ENCODE assay signal across 9 mouse cellular contexts in the genomic region with DNA sequence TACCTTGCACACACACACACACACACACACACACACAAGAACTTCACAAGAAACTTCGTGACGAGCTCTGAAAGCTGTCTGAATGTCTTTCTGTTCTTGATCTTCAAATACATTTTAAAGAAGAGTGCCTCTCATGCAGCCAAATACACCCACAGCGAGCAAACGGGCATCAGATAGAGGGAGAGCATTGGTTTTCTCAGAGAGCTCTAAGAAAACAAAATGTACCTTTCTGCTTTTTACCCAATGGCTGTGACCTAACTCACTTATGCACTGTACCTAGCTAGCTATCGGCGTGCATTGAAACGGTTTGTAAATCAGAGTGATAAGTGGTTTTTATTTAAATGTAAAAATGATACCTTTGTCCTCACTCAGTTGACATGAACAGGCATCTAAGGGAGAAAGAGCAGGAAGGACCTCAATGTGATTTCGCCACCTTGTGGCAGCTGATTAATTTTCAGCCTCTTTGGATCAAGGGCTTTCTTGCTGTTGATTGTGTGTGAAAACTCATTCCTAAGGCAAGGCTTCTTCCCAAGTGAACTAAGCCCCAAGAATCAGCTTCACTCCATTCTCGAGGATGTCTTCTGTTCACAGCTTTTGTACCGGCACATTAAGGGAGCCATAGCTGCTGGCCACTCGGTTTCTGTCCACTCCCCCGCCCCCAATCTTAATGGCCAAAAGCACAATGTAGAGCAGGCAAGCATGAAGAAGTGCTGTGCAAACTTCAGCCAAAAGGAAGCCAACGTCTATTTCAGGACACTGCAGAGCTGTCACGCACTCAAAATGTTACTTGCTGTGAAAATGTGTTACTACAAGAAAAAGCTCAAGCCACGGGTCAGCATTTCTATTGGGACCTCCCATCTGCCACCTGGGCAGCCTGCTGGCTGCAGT.
DNase-seq lines count a peak whose midpoint lies in the region; ATAC-seq lines count a peak whose summit lies in the region.
"Had no signal": no experiment of that assay in that cellular context is flagged by ENCODE, and none has a peak within 500 bp of the region (broad histone marks: within the 10 kb centered on the region; RNA-seq: fewer than 3 reads in every experiment).

No protein-coding gene starts in this region.

- H3K27me3 ChIP-seq in forebrain, embryonic 15.5 days: no peaks in the 10 kb centered on the region
- no peaks in the 10 kb centered on the region for H3K27me3 ChIP-seq in hindbrain, embryonic 16.5 days (replicated peaks; ENCODE audit: control insufficient read depth, insufficient read depth, low read length)
- H3K27me3 ChIP-seq: embryonic facial prominence, embryonic 12.5 days had no signal

- peak; percentile 78 for DNase-seq in Muller cell, postnatal 12 days (ENCODE audit: inconsistent ontology term)
- peak; percentile 52 to 75 for DNase-seq in layer of hippocampus, postnatal 36 days
- peak; percentile 29 for DNase-seq in lung, postnatal 25 days (ENCODE audit: low spot score)
- peak; percentile 51 to 56 for DNase-seq in right cerebral cortex, postnatal 36 days (ENCODE audit: low spot score in 2 of 2)

- peaks cover 10% of the 10 kb centered on the region for H3K4me1 ChIP-seq in forebrain, embryonic 15.5 days
- no peaks in the 10 kb centered on the region; the same call in 1 of the 2 replicates for H3K4me1 ChIP-seq in hindbrain, embryonic 16.5 days (ENCODE audit: control insufficient read depth, insufficient read depth, low read depth, low read length)
- H3K4me1 ChIP-seq: embryonic facial prominence, embryonic 12.5 days had no signal

- no peak overlapping the region for H3K4me3 ChIP-seq in forebrain, embryonic 15.5 days
- no peak overlapping the region for H3K4me3 ChIP-seq in hindbrain, embryonic 16.5 days (ENCODE audit: low read length)
- H3K4me3 ChIP-seq: embryonic facial prominence, embryonic 12.5 days had no signal

- ATAC-seq in cerebellum, adult (ENCODE audit: insufficient number of reproducible peaks, low FRiP score, low TSS enrichment): peak; percentile 87
- ATAC-seq in forebrain, embryonic 15.5 days (replicated peaks): peak; percentile 86
- peak; percentile 84 for ATAC-seq in hindbrain, embryonic 16.5 days
- no peak for ATAC-seq in granulocyte monocyte progenitor cell, adult 5-6 weeks (replicated peaks; ENCODE audit: poor library complexity, severe bottlenecking)

- H3K9ac ChIP-seq in forebrain, embryonic 15.5 days (replicated peaks): no peak overlapping the region
- no peak overlapping the region for H3K9ac ChIP-seq in hindbrain, embryonic 16.5 days (ENCODE audit: low read depth, low read length)
- H3K9ac ChIP-seq: embryonic facial prominence, embryonic 12.5 days had no signal

- no peaks in the 10 kb centered on the region for H3K9me3 ChIP-seq in forebrain, embryonic 15.5 days
- H3K9me3 ChIP-seq in hindbrain, embryonic 16.5 days (ENCODE audit: control insufficient read depth, low read length): no peaks in the 10 kb centered on the region
- H3K9me3 ChIP-seq: embryonic facial prominence, embryonic 12.5 days had no signal

- no peaks in the 10 kb centered on the region for H3K36me3 ChIP-seq in forebrain, embryonic 15.5 days
- no peaks in the 10 kb centered on the region for H3K36me3 ChIP-seq in hindbrain, embryonic 16.5 days (ENCODE audit: control insufficient read depth, insufficient read depth, low read length)
- H3K36me3 ChIP-seq: embryonic facial prominence, embryonic 12.5 days had no signal

- no peak overlapping the region for H3K4me2 ChIP-seq in forebrain, embryonic 15.5 days (replicated peaks)
- peak overlapping the region; percentile 38; the same call in 1 of the 2 replicates for H3K4me2 ChIP-seq in hindbrain, embryonic 16.5 days (ENCODE audit: low read length)
- H3K4me2 ChIP-seq: embryonic facial prominence, embryonic 12.5 days had no signal

- no peak overlapping the region for H3K27ac ChIP-seq in forebrain, embryonic 15.5 days (replicated peaks)
- no peak overlapping the region for H3K27ac ChIP-seq in hindbrain, embryonic 16.5 days (ENCODE audit: low read depth, low read length)
- H3K27ac ChIP-seq: embryonic facial prominence, embryonic 12.5 days had no signal

- WGBS in forebrain, embryonic 15.5 days: 27% methylated on average over 15 of the region's 15 CpGs
- WGBS in hindbrain, embryonic 16.5 days: 26% methylated on average over 15 of the region's 15 CpGs
